Mouse (Mus musculus) neural tube, postnatal 0 days (tissue): ENCODE data around the gene Gria2. TPM values are rescaled to one million over a fixed set of nuclear protein-coding genes. Genes with fewer than 3 reads are reported as not detected.

Experiments
- microRNA-seq: library from miRNA; unstranded; fragments of <30 nt; microRNA quantifications from one replicate; pipeline ENCODE4, GENCODE M21; 2016
- polyA plus RNA-seq: library from polyadenylated mRNA; unstranded; fragments of >200 nt; fragmentation: Nextera tagmentation; extraction: Ambion mirVana; gene quantifications from 2 replicates; pipeline ENCODE4 v1.2.1, GENCODE M21; 2015

Gene Gria2
- 169 and 195 TPM in 2 replicates for polyA plus RNA-seq

GRCm38 (mm10) chr3:80802596-80803081 is at the start of gene Gria2:
TSS of gene Gria2 (minus strand) at chr3:80802835.

Small RNAs within 50 kb of the gene (microRNA-seq; reads per million reads assigned to microRNA genes)
- 0.87 reads per million for gene Gm25749

Other genes starting within 250 kb of the Gria2 start
- gene Glrb, start 110.8 kb upstream of the Gria2 start, polyA plus RNA-seq, result 102 and 116 TPM in 2 replicates
- 3.9 and 4.8 TPM in 2 replicates for gene Pdgfc, start 233.6 kb upstream of the Gria2 start, polyA plus RNA-seq